Mouse (Mus musculus) heart, postnatal 0 days (tissue): ENCODE measurements around the gene B3gnt2.

Source experiments
- CTCF ChIP-seq: IDR thresholded peaks from 2 replicates; pipeline ENCODE4 v1.5.1; 2016; ENCODE audit warnings: antibody characterized with exemption, control low read depth, low read depth
- EP300 ChIP-seq: IDR thresholded peaks from 2 replicates; pipeline ENCODE4 v1.6.1; 2016; ENCODE audit warnings: antibody characterized with exemption, low read depth

- TF ChIP-seq CTCF (no peak), EP300 (no peak)
These were observed 82.2 kb downstream of the B3gnt2 start for GRCm38 (mm10) chr11:22778596-22778995.
